Mouse (Mus musculus) CH12.LX (cell line): ENCODE data around the gene Cacng2. TPM values are rescaled to one million over a fixed set of nuclear protein-coding genes. Genes with fewer than 3 reads are reported as not detected.
A peak's percentile ranks its signal among the peaks of the same experiment; 100 is the strongest.

Experiments used
- DNase-seq: peaks from one replicate; pipeline ENCODE4 v3.0.0-alpha.2; 2013; ENCODE audit errors: extremely low read depth
- H3K27ac ChIP-seq: 2 replicates; pipeline ENCODE4 v1.5.1; 2012; ENCODE audit warnings: low read depth, mild to moderate bottlenecking, control low read depth, moderate library complexity; ENCODE audit not compliant: insufficient read depth
- H3K27me3 ChIP-seq: replicated peaks from 2 replicates; pipeline ENCODE3; 2012; ENCODE audit warnings: inconsistent platforms
- H3K36me3 ChIP-seq, 2 experiments: replicated peaks in 1 of 2; 2 replicates each; pipeline versions ENCODE3 to v1.6.1; 2012; ENCODE audit warnings: inconsistent platforms in 1 of 2, low read length in 1 of 2, mild to moderate bottlenecking in 1 of 2, mixed read lengths in 1 of 2, moderate library complexity in 1 of 2; ENCODE audit not compliant: control insufficient read depth in 1 of 2, insufficient read depth in 1 of 2
- H3K4me1 ChIP-seq, 2 experiments: 2 replicates each; pipeline ENCODE4 v1.6.1; 2012; ENCODE audit warnings: inconsistent platforms in 1 of 2, moderate library complexity in 1 of 2; ENCODE audit not compliant: insufficient read depth in 2 of 2, control insufficient read depth in 1 of 2
- H3K4me2 ChIP-seq: 2 replicates; pipeline ENCODE4 v1.6.1; 2012; ENCODE audit warnings: low read depth, mild to moderate bottlenecking, control low read depth; ENCODE audit not compliant: poor library complexity, insufficient read depth, severe bottlenecking
- H3K4me3 ChIP-seq, 3 experiments: fragments of 150-350 bp in 1 of 3; sonication (generic) in 1 of 3; replicated peaks in 1 of 3; 2 replicates each; pipeline versions ENCODE3 to v1.5.1; 2011 to 2012; ENCODE audit warnings: low read depth in 2 of 3, low read length in 2 of 3, mild to moderate bottlenecking in 2 of 3, moderate library complexity in 2 of 3, control low read depth in 1 of 3, improper control_type of control experiment in 1 of 3, inconsistent platforms in 1 of 3, mixed read lengths in 1 of 3; ENCODE audit not compliant: poor library complexity in 1 of 3
- H3K79me2 ChIP-seq: replicated peaks from 2 replicates; pipeline ENCODE4 v1.6.1; 2012; ENCODE audit warnings: mild to moderate bottlenecking, moderate library complexity; ENCODE audit not compliant: control insufficient read depth, poor library complexity, insufficient read depth, severe bottlenecking; ENCODE audit errors: extremely low read depth
- H3K9ac ChIP-seq: 2 replicates; pipeline ENCODE4 v1.6.1; 2012; ENCODE audit warnings: low read depth, mild to moderate bottlenecking, control low read depth, moderate library complexity; ENCODE audit not compliant: insufficient read depth
- H3K9me3 ChIP-seq: replicated peaks from 2 replicates; pipeline ENCODE3; 2012; ENCODE audit warnings: low read length, inconsistent platforms, mixed read lengths
- BHLHE40 ChIP-seq: IDR thresholded peaks from 2 replicates; pipeline ENCODE4 v1.6.1; 2011; ENCODE audit warnings: mild to moderate bottlenecking, low read depth, low read length, improper control_type of control experiment
- CHD2 ChIP-seq: IDR thresholded peaks from 2 replicates; pipeline ENCODE4 v1.6.1; 2011; ENCODE audit warnings: low read length, improper control_type of control experiment
- CTCF ChIP-seq, 2 experiments: IDR thresholded peaks in 1 of 2; conservative IDR thresholded peaks in 1 of 2; 2 replicates each; pipeline ENCODE4 v1.5.1; 2011 to 2012; ENCODE audit warnings: low read depth in 2 of 2, low read length in 2 of 2, improper control_type of control experiment in 1 of 2, inconsistent platforms in 1 of 2, mild to moderate bottlenecking in 1 of 2, moderate library complexity in 1 of 2
- ELF1 ChIP-seq: IDR thresholded peaks from 2 replicates; pipeline ENCODE4 v1.6.1; 2014; ENCODE audit warnings: low read depth, mild to moderate bottlenecking, inconsistent platforms, low read length, improper control_type of control experiment
- EP300 ChIP-seq: IDR thresholded peaks from 2 replicates; pipeline ENCODE4 v1.6.1; 2011; ENCODE audit warnings: low read length, improper control_type of control experiment
- IRF4 ChIP-seq: IDR thresholded peaks from 2 replicates; pipeline ENCODE4 v1.6.1; 2014; ENCODE audit warnings: low read depth, mild to moderate bottlenecking, inconsistent platforms, low read length, improper control_type of control experiment
- JUND ChIP-seq: conservative IDR thresholded peaks from 2 replicates; pipeline ENCODE4 v1.6.1; 2011; ENCODE audit warnings: low read depth, low read length, improper control_type of control experiment
- KAT2A ChIP-seq: IDR thresholded peaks from 2 replicates; pipeline ENCODE4 v1.6.1; 2012; ENCODE audit warnings: low read length, improper control_type of control experiment, inconsistent platforms; ENCODE audit not compliant: insufficient replicate concordance
- MAZ ChIP-seq: IDR thresholded peaks from 2 replicates; pipeline ENCODE4 v1.6.1; 2012; ENCODE audit warnings: low read depth, mild to moderate bottlenecking, inconsistent platforms, low read length, improper control_type of control experiment, moderate library complexity
- NRF1 ChIP-seq: IDR thresholded peaks from 2 replicates; pipeline ENCODE4 v1.6.1; 2014; ENCODE audit warnings: low read depth, mild to moderate bottlenecking, inconsistent platforms, low read length, improper control_type of control experiment, moderate library complexity
- PAX5 ChIP-seq: IDR thresholded peaks from 2 replicates; pipeline ENCODE4 v1.6.1; 2012; ENCODE audit warnings: low read length, inconsistent platforms, mixed read lengths
- POLR2AphosphoS2 ChIP-seq: IDR thresholded peaks from 2 replicates; pipeline ENCODE4 v1.6.1; 2011; ENCODE audit warnings: low read depth, low read length, improper control_type of control experiment
- SMC3 ChIP-seq: IDR thresholded peaks from 2 replicates; pipeline ENCODE4 v1.6.1; 2011; ENCODE audit warnings: low read depth, low read length, improper control_type of control experiment
- UBTF ChIP-seq: IDR thresholded peaks from 2 replicates; pipeline ENCODE4 v1.6.1; 2012; ENCODE audit warnings: low read depth, mild to moderate bottlenecking, inconsistent platforms, low read length, improper control_type of control experiment, moderate library complexity
- USF2 ChIP-seq: conservative IDR thresholded peaks from 2 replicates; pipeline ENCODE4 v1.6.1; 2011; ENCODE audit warnings: low read depth, low read length, improper control_type of control experiment
- ZC3H11A ChIP-seq: IDR thresholded peaks from 2 replicates; pipeline ENCODE4 v1.6.1; 2012; ENCODE audit warnings: low read depth, mild to moderate bottlenecking, inconsistent platforms, low read length, improper control_type of control experiment
- dilution Hi-C: fragments of 300-500 bp; cut with MboI; formaldehyde crosslinking; loops from 2 replicates; pipeline ENCODE4 v1.14.3; 2020; ENCODE audit warnings: low sequenced_read_pairs; ENCODE audit not compliant: extremely low pct_unique_long_range_greater_than_20kb, extremely low pct_ligation_motif_present
- in situ Hi-C: fragments of 300-500 bp; cut with MboI; formaldehyde crosslinking; loops from 3 replicates; pipeline ENCODE4 v1.14.3; 2019; ENCODE audit warnings: low sequenced_read_pairs, low pct_ligation_motif_present, low pct_unique_long_range_greater_than_20kb, mixed read lengths
- polyA plus RNA-seq: library from polyadenylated mRNA; unstranded; fragments of >175 nt; gene quantifications from 2 replicates; pipeline ENCODE4 v1.2.1, GENCODE M21; 2012; ENCODE audit warnings: low read depth; ENCODE audit not compliant: insufficient read length
- total RNA-seq, 2 experiments: library from RNA; depleted of rRNA; stranded (reverse); fragments of 300-350 nt in 1 of 2; fragments of >200 nt in 1 of 2; gene quantifications; 2 replicates each; pipeline ENCODE4 v1.2.3; 2012 to 2014

Gene Cacng2
- total and polyA plus RNA-seq, 3 experiments, result not detected

- in situ Hi-C loops (no loop called here), dilution Hi-C loops (no loop called here)
- no peak overlapping the region for H3K4me2 ChIP-seq
- DNase-seq, result no peak
- H3K4me1 ChIP-seq, result no peaks in the 10 kb centered on the region
- H3K27ac ChIP-seq, result no peak overlapping the region
- peaks cover 86% of the 10 kb centered on the region for H3K27me3 ChIP-seq
- H3K79me2 ChIP-seq, result no peaks in the 10 kb centered on the region
- TF ChIP-seq EP300, result no peak
- no peak for TF ChIP-seq CHD2
- TF ChIP-seq NRF1, result no peak
- TF ChIP-seq CTCF (conservative IDR thresholded peaks at IDR 0.05 in 1 of 2, IDR thresholded peaks at IDR 0.05 in 1 of 2; ENCODE audit: low read depth in 2 of 2, low read length in 2 of 2), result no peak
- no peak for TF ChIP-seq PAX5
- TF ChIP-seq KAT2A, result no peak
- TF ChIP-seq ZC3H11A, result no peak
- no peaks in the 10 kb centered on the region for H3K36me3 ChIP-seq
- H3K4me3 ChIP-seq, result no peak overlapping the region
- H3K9ac ChIP-seq, result no peak overlapping the region
- H3K9me3 ChIP-seq, result no peaks in the 10 kb centered on the region
Measured at GRCm38 (mm10) chr15:78029938-78030337, 89.9 kb downstream of the Cacng2 start.

GRCm38 (mm10) chr15:78026521-78026920 is 93.3 kb downstream of the Cacng2 start:
- H3K4me3 ChIP-seq, result no peak overlapping the region
- in situ Hi-C loops (no loop called here), dilution Hi-C loops (no loop called here)
- peaks cover 92% of the 10 kb centered on the region for H3K27me3 ChIP-seq
- no peak overlapping the region for H3K9ac ChIP-seq
- no peak overlapping the region for H3K4me2 ChIP-seq
- no peak overlapping the region for H3K27ac ChIP-seq
- H3K4me1 ChIP-seq, result no peaks in the 10 kb centered on the region
- H3K36me3 ChIP-seq, result no peaks in the 10 kb centered on the region
- H3K79me2 ChIP-seq, result no peaks in the 10 kb centered on the region
- no peaks in the 10 kb centered on the region for H3K9me3 ChIP-seq
- TF ChIP-seq BHLHE40, result no peak
- TF ChIP-seq SMC3, result no peak
- TF ChIP-seq ELF1, result no peak
- TF ChIP-seq POLR2AphosphoS2, result no peak
- TF ChIP-seq MAZ, result no peak
- no peak for TF ChIP-seq ZC3H11A
- no peak for TF ChIP-seq UBTF
- TF ChIP-seq USF2, result no peak
- DNase-seq, result no peak

GRCm38 (mm10) chr15:78024211-78024610 is 95.6 kb downstream of the Cacng2 start:
- H3K4me2 ChIP-seq, result no peak overlapping the region
- no peak overlapping the region for H3K9ac ChIP-seq
- H3K36me3 ChIP-seq, result no peaks in the 10 kb centered on the region
- no peaks in the 10 kb centered on the region for H3K79me2 ChIP-seq
- H3K27me3 ChIP-seq, result peaks cover 90% of the 10 kb centered on the region
- H3K4me3 ChIP-seq, result no peak overlapping the region
- DNase-seq, result no peak
- dilution Hi-C loops, result no loop called here
- H3K4me1 ChIP-seq, result no peaks in the 10 kb centered on the region
- H3K9me3 ChIP-seq, result no peaks in the 10 kb centered on the region
- no peak for TF ChIP-seq IRF4
- 0 out of 4 replicates have a peak, but pooled peaks of 1 of the 2 experiments have one; percentile 3 for TF ChIP-seq CTCF (conservative IDR thresholded peaks at IDR 0.05 in 1 of 2, IDR thresholded peaks at IDR 0.05 in 1 of 2; ENCODE audit: low read depth in 2 of 2, low read length in 2 of 2)
- TF ChIP-seq JUND, result no peak
- in situ Hi-C loops, result no loop called here
- no peak overlapping the region for H3K27ac ChIP-seq
